Mouse (Mus musculus): ENCODE measurements around the gene Tssk6. TPM values are rescaled to one million over a fixed set of nuclear protein-coding genes. Genes with fewer than 3 reads are reported as not detected.

The Tssk6 gene
- total RNA-seq, 2 experiments from 2014 or later = 0.08 to 0.52 TPM

Other genes with a start within 250 kb of the Tssk6 start
- gene Zfp964, start 247.7 kb upstream of the Tssk6 start, total RNA-seq (2015) = 0.29 TPM in 1 of 2 replicates, not detected in the other
- gene Zfp964, start 247.7 kb upstream of the Tssk6 start, total RNA-seq (2017) = 0.04 and 0.24 TPM in 2 replicates
- gene Zfp869, start 191.5 kb upstream of the Tssk6 start, total RNA-seq (2015) = 21.3 and 25.2 TPM in 2 replicates
- 23.5 and 33.6 TPM in 2 replicates for gene Zfp869, start 191.5 kb upstream of the Tssk6 start, total RNA-seq (2017)
- gene Zfp963, start 152.2 kb upstream of the Tssk6 start, total RNA-seq (2015) = 4.3 and 4.5 TPM in 2 replicates
- gene Zfp963, start 152.2 kb upstream of the Tssk6 start, total RNA-seq (2017) = 3.7 and 7.5 TPM in 2 replicates
- gene Gm20422, start 127.3 kb upstream of the Tssk6 start, total RNA-seq (2015) = not detected in 2 replicates
- 0.29 TPM in 1 of 2 replicates, not detected in the other for gene Gm20422, start 127.3 kb upstream of the Tssk6 start, total RNA-seq (2017)
- gene Atp13a1, start 111.0 kb upstream of the Tssk6 start, total RNA-seq (2015) = 24.8 and 26.1 TPM in 2 replicates
- 17.8 and 19.4 TPM in 2 replicates for gene Atp13a1, start 111.0 kb upstream of the Tssk6 start, total RNA-seq (2017)
- 17.6 and 18.7 TPM in 2 replicates for gene Zfp866, start 111.0 kb upstream of the Tssk6 start, total RNA-seq (2015)
- gene Zfp866, start 111.0 kb upstream of the Tssk6 start, total RNA-seq (2017) = 17.8 and 28.2 TPM in 2 replicates
- gene Gmip, start 93.5 kb upstream of the Tssk6 start, total RNA-seq (2015) = 17.5 and 27.6 TPM in 2 replicates
- 34.3 and 39.6 TPM in 2 replicates for gene Gmip, start 93.5 kb upstream of the Tssk6 start, total RNA-seq (2017)
- gene Lpar2, start 79.8 kb upstream of the Tssk6 start, total RNA-seq (2015) = 6.8 and 8.5 TPM in 2 replicates
- 1.3 and 1.6 TPM in 2 replicates for gene Lpar2, start 79.8 kb upstream of the Tssk6 start, total RNA-seq (2017)
- 6.8 and 10.2 TPM in 2 replicates for gene Pbx4, start 69.7 kb upstream of the Tssk6 start, total RNA-seq (2015)
- gene Pbx4, start 69.7 kb upstream of the Tssk6 start, total RNA-seq (2017) = 13.3 and 15.0 TPM in 2 replicates
- gene Cilp2, start 14.5 kb upstream of the Tssk6 start, total RNA-seq (2015) = not detected in 2 replicates
- not detected in 2 replicates for gene Cilp2, start 14.5 kb upstream of the Tssk6 start, total RNA-seq (2017)
- gene Ndufa13, start 374 bp downstream of the Tssk6 start, total RNA-seq (2015) = 48.2 and 51.8 TPM in 2 replicates
- gene Ndufa13, start 374 bp downstream of the Tssk6 start, total RNA-seq (2017) = 99.5 and 114 TPM in 2 replicates
- not detected in 2 replicates for gene Yjefn3, start 528 bp downstream of the Tssk6 start, total RNA-seq (2015)
- gene Yjefn3, start 528 bp downstream of the Tssk6 start, total RNA-seq (2017) = 0.37 TPM in 1 of 2 replicates, not detected in the other
- 71.4 and 75.1 TPM in 2 replicates for gene Gatad2a, start 94.2 kb downstream of the Tssk6 start, total RNA-seq (2015)
- gene Gatad2a, start 94.2 kb downstream of the Tssk6 start, total RNA-seq (2017) = 54.0 and 68.3 TPM in 2 replicates
- gene Mau2, start 140.6 kb downstream of the Tssk6 start, total RNA-seq (2015) = 24.0 and 24.6 TPM in 2 replicates
- 24.0 and 26.7 TPM in 2 replicates for gene Mau2, start 140.6 kb downstream of the Tssk6 start, total RNA-seq (2017)
- 8.4 and 11.4 TPM in 2 replicates for gene Sugp1, start 140.6 kb downstream of the Tssk6 start, total RNA-seq (2015)
- gene Sugp1, start 140.6 kb downstream of the Tssk6 start, total RNA-seq (2017) = 22.2 and 32.1 TPM in 2 replicates
- gene Tm6sf2, start 170.7 kb downstream of the Tssk6 start, total RNA-seq (2015) = 0.54 TPM in 1 of 2 replicates, not detected in the other
- not detected in 2 replicates for gene Tm6sf2, start 170.7 kb downstream of the Tssk6 start, total RNA-seq (2017)
- not detected in 2 replicates for gene Hapln4, start 181.3 kb downstream of the Tssk6 start, total RNA-seq (2015)
- not detected in 2 replicates for gene Hapln4, start 181.3 kb downstream of the Tssk6 start, total RNA-seq (2017)
- gene Ncan, start 218.7 kb downstream of the Tssk6 start, total RNA-seq (2015) = not detected in 2 replicates
- not detected in 2 replicates for gene Ncan, start 218.7 kb downstream of the Tssk6 start, total RNA-seq (2017)
- gene Nr2c2ap, start 229.1 kb downstream of the Tssk6 start, total RNA-seq (2015) = 38.4 and 45.6 TPM in 2 replicates
- gene Nr2c2ap, start 229.1 kb downstream of the Tssk6 start, total RNA-seq (2017) = 11.6 and 13.2 TPM in 2 replicates
- gene Rfxank, start 237.0 kb downstream of the Tssk6 start, total RNA-seq (2015) = 8.0 and 8.5 TPM in 2 replicates
- 5.7 and 5.9 TPM in 2 replicates for gene Rfxank, start 237.0 kb downstream of the Tssk6 start, total RNA-seq (2017)
- 42.0 and 43.3 TPM in 2 replicates for gene Borcs8, start 237.3 kb downstream of the Tssk6 start, total RNA-seq (2015)
- gene Borcs8, start 237.3 kb downstream of the Tssk6 start, total RNA-seq (2017) = 32.0 and 35.2 TPM in 2 replicates
- gene Mef2b, start 237.5 kb downstream of the Tssk6 start, total RNA-seq (2015) = not detected in 2 replicates
- gene Mef2b, start 237.5 kb downstream of the Tssk6 start, total RNA-seq (2017) = not detected in 2 replicates

Data from megakaryocyte progenitor cell, adult 5-6 weeks (primary cell).